Mouse (Mus musculus) liver, embryonic 14.5 days (tissue): ENCODE data around the gene Ggps1.

ENCODE experiments used
- CTCF ChIP-seq: IDR thresholded peaks from 2 replicates; pipeline ENCODE4 v1.5.1; 2016; ENCODE audit warnings: antibody characterized with exemption, low read depth, control low read depth
- EP300 ChIP-seq: IDR thresholded peaks from 2 replicates; pipeline ENCODE4 v1.6.1; 2016; ENCODE audit warnings: antibody characterized with exemption, low read depth

DNA sequence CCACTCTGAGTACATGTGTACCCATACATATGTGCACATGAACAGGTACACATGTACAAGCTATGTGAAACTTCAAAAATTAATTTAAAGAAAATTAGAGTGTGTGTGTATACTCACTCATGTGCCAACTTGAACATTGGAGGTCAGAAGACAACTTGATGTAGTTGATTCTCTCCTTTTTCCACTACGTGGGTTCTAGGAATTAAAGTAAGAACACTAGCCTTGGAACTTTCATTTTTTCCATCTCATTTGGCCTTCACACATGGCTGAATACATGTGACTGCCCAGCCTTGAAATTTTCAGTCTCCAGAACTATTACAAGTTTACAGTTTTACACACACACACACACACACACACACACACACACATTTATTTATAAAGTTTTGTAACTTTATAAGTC is 6.0 kb upstream of the Ggps1 start:
- TF ChIP-seq CTCF (no peak), EP300 (no peak)
